Mouse (Mus musculus): Measurements from ENCODE around the gene Aif1l. TPM values are rescaled to one million over a fixed set of nuclear protein-coding genes. Genes with fewer than 3 reads are reported as not detected.

The Aif1l gene
- polyA plus RNA-seq, 2 experiments: 1.3 to 1.5 TPM

- no peak overlapping the region for H3K4me3 ChIP-seq (ENCODE audit: insufficient read depth in 1 of 2, low read depth in 2 of 2, low read length in 2 of 2)
- DNase-seq (ENCODE audit: low read depth in 3 of 3, low spot score in 3 of 3) (no peak), ATAC-seq (ENCODE audit: insufficient read depth) (no peak)
- 84% methylated on average over 2 of the region's 2 CpGs for WGBS (ENCODE audit: insufficient replicate concordance)
- peaks cover 69% of the 10 kb centered on the region for H3K36me3 ChIP-seq (replicated peaks; ENCODE audit: control insufficient read depth, insufficient read depth, low read depth)
- H3K9ac ChIP-seq (replicated peaks): no peak overlapping the region
- H3K4me2 ChIP-seq (ENCODE audit: low read depth): no peak overlapping the region
- H3K27ac ChIP-seq: no peak overlapping the region
- TF ChIP-seq CTCF (IDR thresholded peaks at IDR 0.05; ENCODE audit: low read depth) (no peak), EP300 (IDR thresholded peaks at IDR 0.05; ENCODE audit: low read depth) (no peak)
- H3K4me1 ChIP-seq (replicated peaks; ENCODE audit: control insufficient read depth in 2 of 2, insufficient read depth in 2 of 2, low read length in 1 of 2): no peaks in the 10 kb centered on the region
- no peaks in the 10 kb centered on the region for H3K9me3 ChIP-seq (ENCODE audit: control insufficient read depth, low read length)
- H3K27me3 ChIP-seq (ENCODE audit: control insufficient read depth, insufficient read depth, low read length): no peaks in the 10 kb centered on the region
These were observed 58.4 kb downstream of the Aif1l start for GRCm38 (mm10) chr2:32008311-32008710.

GRCm38 (mm10) chr2:32008716-32009115 is 58.8 kb downstream of the Aif1l start:
- 81% methylated on average over 11 of the region's 11 CpGs for WGBS (ENCODE audit: insufficient replicate concordance)
- no peak overlapping the region for H3K27ac ChIP-seq
- TF ChIP-seq EP300 (IDR thresholded peaks at IDR 0.05; ENCODE audit: low read depth) (no peak), CTCF (IDR thresholded peaks at IDR 0.05; ENCODE audit: low read depth) (no peak)
- no peaks in the 10 kb centered on the region for H3K27me3 ChIP-seq (ENCODE audit: control insufficient read depth, insufficient read depth, low read length)
- no peaks in the 10 kb centered on the region for H3K4me1 ChIP-seq (replicated peaks; ENCODE audit: control insufficient read depth in 2 of 2, insufficient read depth in 2 of 2, low read length in 1 of 2)
- DNase-seq (ENCODE audit: low read depth in 3 of 3, low spot score in 3 of 3): no peak
- H3K36me3 ChIP-seq (replicated peaks; ENCODE audit: control insufficient read depth, insufficient read depth, low read depth): peaks cover 65% of the 10 kb centered on the region
- H3K4me2 ChIP-seq (ENCODE audit: low read depth): no peak overlapping the region
- no peak overlapping the region for H3K9ac ChIP-seq (replicated peaks)
- ATAC-seq (ENCODE audit: insufficient read depth): no peak
- no peaks in the 10 kb centered on the region for H3K9me3 ChIP-seq (ENCODE audit: control insufficient read depth, low read length)
- H3K4me3 ChIP-seq (ENCODE audit: insufficient read depth in 1 of 2, low read depth in 2 of 2, low read length in 2 of 2): no peak overlapping the region

GRCm38 (mm10) chr2:32019704-32020103 is 69.8 kb downstream of the Aif1l start:
- Histone ChIP-seq H3K4me1 (replicated peaks; ENCODE audit: control insufficient read depth in 2 of 2, insufficient read depth in 2 of 2, low read length in 1 of 2) (peaks cover 3 to 8% of the 10 kb centered on the region in 2 experiments; a peak in 3 of 4 replicates), H3K4me2 (ENCODE audit: low read depth) (no peak overlapping the region), H3K4me3 (ENCODE audit: insufficient read depth in 1 of 2, low read depth in 2 of 2, low read length in 2 of 2) (no peak overlapping the region), H3K27me3 (ENCODE audit: control insufficient read depth, insufficient read depth, low read length) (no peaks in the 10 kb centered on the region), H3K36me3 (replicated peaks; ENCODE audit: control insufficient read depth, insufficient read depth, low read depth) (peaks cover 46% of the 10 kb centered on the region), H3K9me3 (ENCODE audit: control insufficient read depth, low read length) (no peaks in the 10 kb centered on the region), H3K27ac (no peak overlapping the region), H3K9ac (replicated peaks) (no peak overlapping the region)
- ATAC-seq (ENCODE audit: insufficient read depth) (no peak), DNase-seq (ENCODE audit: low read depth in 3 of 3, low spot score in 3 of 3) (no peak)
- no peak for TF ChIP-seq EP300 (IDR thresholded peaks at IDR 0.05; ENCODE audit: low read depth)
- TF ChIP-seq CTCF (IDR thresholded peaks at IDR 0.05; ENCODE audit: low read depth): no peak
- WGBS (ENCODE audit: insufficient replicate concordance): 80% methylated on average over 4 of the region's 4 CpGs

- 87% methylated on average over 5 of the region's 5 CpGs for WGBS (ENCODE audit: insufficient replicate concordance)
- peaks cover 48% of the 10 kb centered on the region for H3K36me3 ChIP-seq (replicated peaks; ENCODE audit: control insufficient read depth, insufficient read depth, low read depth)
These were observed 70.3 kb downstream of the Aif1l start for GRCm38 (mm10) chr2:32020229-32020628.

More at GRCm38 (mm10) chr2:32020229-32020628, 70.3 kb downstream of the Aif1l start:
- DNase-seq (ENCODE audit: low read depth in 3 of 3, low spot score in 3 of 3) (no peak), ATAC-seq (ENCODE audit: insufficient read depth) (no peak)
- peaks cover 3 to 8% of the 10 kb centered on the region in 2 experiments; a peak in 3 of 4 replicates for H3K4me1 ChIP-seq (replicated peaks; ENCODE audit: control insufficient read depth in 2 of 2, insufficient read depth in 2 of 2, low read length in 1 of 2)
- H3K4me3 ChIP-seq (ENCODE audit: insufficient read depth in 1 of 2, low read depth in 2 of 2, low read length in 2 of 2): no peak overlapping the region
- H3K9me3 ChIP-seq (ENCODE audit: control insufficient read depth, low read length): no peaks in the 10 kb centered on the region
- no peak for TF ChIP-seq EP300 (IDR thresholded peaks at IDR 0.05; ENCODE audit: low read depth)
- no peak; the same call in 1 of the 2 replicates for TF ChIP-seq CTCF (IDR thresholded peaks at IDR 0.05; ENCODE audit: low read depth)
- no peak overlapping the region for H3K27ac ChIP-seq
- H3K4me2 ChIP-seq (ENCODE audit: low read depth): no peak overlapping the region
- no peaks in the 10 kb centered on the region for H3K27me3 ChIP-seq (ENCODE audit: control insufficient read depth, insufficient read depth, low read length)
- H3K9ac ChIP-seq (replicated peaks): no peak overlapping the region

Other genes starting within 250 kb of the Aif1l start
- 0.01 TPM in 1 of 2 replicates, not detected in the other for gene Qrfp, start 139.6 kb upstream of the Aif1l start, polyA plus RNA-seq (2012; rRNA removed)
- not detected in 2 replicates for gene Qrfp, start 139.6 kb upstream of the Aif1l start, polyA plus RNA-seq (2014; fragmentation: Nextera tagmentation; extraction: Ambion mirVana)
- 0.01 TPM in 2 replicates for gene Fibcd1, start 104.1 kb upstream of the Aif1l start, polyA plus RNA-seq (2012; rRNA removed)
- gene Fibcd1, start 104.1 kb upstream of the Aif1l start, polyA plus RNA-seq (2014; fragmentation: Nextera tagmentation; extraction: Ambion mirVana): not detected in 2 replicates
- 0.02 and 0.03 TPM in 2 replicates for gene Lamc3, start 62.8 kb upstream of the Aif1l start, polyA plus RNA-seq (2012; rRNA removed)
- gene Lamc3, start 62.8 kb upstream of the Aif1l start, polyA plus RNA-seq (2014; fragmentation: Nextera tagmentation; extraction: Ambion mirVana): not detected in 2 replicates
- 12.4 and 13.5 TPM in 2 replicates for gene Nup214, start 24.3 kb downstream of the Aif1l start, polyA plus RNA-seq (2012; rRNA removed)
- gene Nup214, start 24.3 kb downstream of the Aif1l start, polyA plus RNA-seq (2014; fragmentation: Nextera tagmentation; extraction: Ambion mirVana): 33.6 and 40.4 TPM in 2 replicates
- gene Fam78a, start 134.7 kb downstream of the Aif1l start, polyA plus RNA-seq (2012; rRNA removed): 7.8 and 8.9 TPM in 2 replicates
- gene Fam78a, start 134.7 kb downstream of the Aif1l start, polyA plus RNA-seq (2014; fragmentation: Nextera tagmentation; extraction: Ambion mirVana): 9.8 and 12.5 TPM in 2 replicates
- gene Plpp7, start 145.4 kb downstream of the Aif1l start, polyA plus RNA-seq (2012; rRNA removed): 1.4 TPM in 2 replicates
- gene Plpp7, start 145.4 kb downstream of the Aif1l start, polyA plus RNA-seq (2014; fragmentation: Nextera tagmentation; extraction: Ambion mirVana): 1.1 and 1.4 TPM in 2 replicates
- 6.7 and 7.6 TPM in 2 replicates for gene Prrc2b, start 200.9 kb downstream of the Aif1l start, polyA plus RNA-seq (2012; rRNA removed)
- 6.2 and 10.6 TPM in 2 replicates for gene Prrc2b, start 200.9 kb downstream of the Aif1l start, polyA plus RNA-seq (2014; fragmentation: Nextera tagmentation; extraction: Ambion mirVana)

Measured in liver, embryonic 14.5 days (tissue).